Mouse (Mus musculus): Measurements from ENCODE around the gene Acsf2. TPM values are rescaled to one million over a fixed set of nuclear protein-coding genes. Genes with fewer than 3 reads are reported as not detected.

Gene Acsf2
- polyA plus RNA-seq, 1 experiment from 2014 or later = 3.3 TPM

DNA sequence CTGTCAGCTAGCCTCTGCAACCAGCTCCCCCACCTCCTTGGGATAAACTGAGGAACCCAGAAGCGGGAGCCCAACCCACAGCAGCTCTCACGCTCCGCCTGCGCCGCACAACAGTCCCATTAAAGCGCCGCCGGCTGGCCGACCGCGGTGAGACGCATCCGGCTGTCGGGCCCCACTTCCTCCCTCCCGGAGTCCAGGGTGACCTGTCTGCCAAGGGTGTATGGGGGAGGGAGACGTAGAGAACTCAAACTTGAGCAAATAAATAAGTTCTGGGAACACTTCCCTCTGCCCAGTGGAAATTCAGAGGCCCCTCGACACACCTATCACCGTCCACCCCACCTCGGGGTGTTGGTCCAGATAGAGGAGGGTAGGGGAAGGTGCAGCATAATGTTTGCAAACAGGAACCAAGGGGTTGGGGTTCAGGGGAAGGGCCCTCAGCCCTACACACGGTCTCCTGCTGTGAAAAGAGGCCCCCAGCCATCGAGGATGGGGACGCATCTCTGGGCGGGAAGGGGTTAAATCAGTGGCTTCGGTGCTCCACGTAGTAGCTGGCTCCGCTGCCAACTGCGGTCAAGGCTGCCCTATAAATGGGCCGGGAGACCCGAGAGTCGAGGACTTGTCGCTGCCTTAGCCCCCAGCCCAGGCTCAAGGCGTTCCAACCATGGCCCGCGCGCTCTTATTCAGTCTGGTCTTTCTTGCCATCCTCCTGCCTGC, 37.1 kb downstream of the Acsf2 start, which contains the start of gene Chad:
TSS of gene Chad (plus strand) at position 611 of the 714 bp plus-strand sequence.
- Histone ChIP-seq H3K4me2 (peak within 1 kb of the TSS; percentile 62), H3K27ac (no peak within 1 kb of the TSS), H3K4me1 (replicated peaks) (peaks cover 16% of the 10 kb centered on the region), H3K9me3 (replicated peaks) (no peaks in the 10 kb centered on the region), H3K36me3 (no peaks in the 10 kb centered on the region; the same call in 1 of the 2 replicates), H3K9ac (peak within 1 kb of the TSS; percentile 26), H3K4me3 (peak within 1 kb of the TSS; percentile 39), H3K27me3 (peaks cover 20% of the 10 kb centered on the region; the same call in 1 of the 2 replicates)
- 0 out of 2 replicates have a peak, but pooled peaks have one; percentile 23 for ATAC-seq (replicated peaks; ENCODE audit: insufficient number of reproducible peaks, insufficient read depth, low FRiP score, low read depth)
- WGBS = 4% methylated on average over 35 of the region's 35 CpGs

DNA sequence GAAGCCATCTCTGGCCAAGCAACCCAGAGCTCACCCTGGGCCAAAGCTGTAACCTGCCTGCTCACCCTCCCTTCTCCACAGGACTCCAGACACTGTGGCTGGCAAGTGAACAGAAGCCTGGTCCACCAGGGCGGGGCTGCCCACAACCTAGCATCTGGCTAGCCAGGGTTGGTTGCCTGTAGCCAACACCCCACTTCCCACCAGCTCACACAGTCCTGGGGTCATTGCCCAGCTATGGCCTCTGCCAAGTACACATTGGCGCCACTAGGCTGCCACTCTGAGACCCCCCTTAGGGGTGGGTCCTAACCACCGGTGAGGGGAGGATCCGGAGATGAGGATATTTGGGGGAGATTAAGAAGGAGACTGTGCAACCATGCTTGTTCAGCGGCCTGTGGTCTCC, 37.9 kb downstream of the Acsf2 start:
- Histone ChIP-seq H3K9ac (0 out of 2 replicates have a peak overlapping the region, but pooled peaks have one; percentile 11), H3K36me3 (no peaks in the 10 kb centered on the region; the same call in 1 of the 2 replicates), H3K27ac (no peak overlapping the region), H3K27me3 (peaks cover 20% of the 10 kb centered on the region; the same call in 1 of the 2 replicates), H3K4me2 (peak overlapping the region; percentile 62), H3K9me3 (replicated peaks) (no peaks in the 10 kb centered on the region), H3K4me3 (peak overlapping the region; percentile 39; the same call in 1 of the 2 replicates), H3K4me1 (replicated peaks) (peaks cover 16% of the 10 kb centered on the region)
- 52% methylated on average over 5 of the region's 5 CpGs for WGBS
- ATAC-seq (replicated peaks; ENCODE audit: insufficient number of reproducible peaks, insufficient read depth, low FRiP score, low read depth) = no peak

DNA sequence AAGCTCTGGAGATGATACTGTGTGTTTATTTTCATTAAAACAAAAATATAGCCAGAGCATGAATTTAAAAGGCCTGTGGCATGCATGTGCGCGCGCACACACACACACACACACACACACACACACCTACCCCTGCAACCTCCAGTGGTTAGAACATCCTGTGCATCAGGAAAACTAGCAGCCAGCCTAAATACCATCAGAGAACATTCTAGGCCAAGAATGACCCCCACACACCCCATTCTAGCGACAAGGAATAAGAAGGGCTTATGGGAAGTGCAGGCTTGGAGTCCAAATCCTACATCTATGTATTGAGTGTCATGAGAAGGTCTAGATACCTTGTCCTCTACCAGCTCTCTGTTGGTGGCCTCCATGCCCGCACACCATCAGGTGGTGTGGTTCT, 38.3 kb downstream of the Acsf2 start:
- Histone ChIP-seq H3K4me2 (no peak overlapping the region), H3K9ac (no peak overlapping the region), H3K9me3 (replicated peaks) (no peaks in the 10 kb centered on the region), H3K4me3 (no peak overlapping the region), H3K4me1 (replicated peaks) (peaks cover 16% of the 10 kb centered on the region), H3K36me3 (no peaks in the 10 kb centered on the region; the same call in 1 of the 2 replicates), H3K27me3 (peaks cover 20% of the 10 kb centered on the region; the same call in 1 of the 2 replicates), H3K27ac (no peak overlapping the region)
- ATAC-seq (replicated peaks; ENCODE audit: insufficient number of reproducible peaks, insufficient read depth, low FRiP score, low read depth) = no peak
- 92% methylated on average over 5 of the region's 5 CpGs for WGBS

DNA sequence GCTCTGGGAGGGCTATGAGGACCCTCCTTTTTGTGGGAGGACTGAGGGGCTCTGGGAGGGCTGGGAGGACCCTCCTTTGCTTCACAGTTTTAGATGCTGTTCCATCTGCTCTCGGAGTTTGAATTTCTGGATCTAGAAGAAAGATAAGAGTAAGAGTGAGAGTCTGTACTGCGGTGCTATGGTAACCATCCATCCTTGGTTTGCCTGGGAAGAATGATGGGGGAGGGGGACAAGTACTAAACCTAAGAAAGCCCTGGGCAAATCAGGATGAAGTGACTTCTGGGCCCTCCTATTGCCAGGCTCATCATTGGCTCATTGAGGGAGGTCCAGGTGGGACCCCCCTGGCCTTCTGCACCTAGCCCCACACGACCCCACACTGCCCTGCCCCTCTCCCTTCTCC, 43.4 kb downstream of the Acsf2 start:
- H3K4me3 ChIP-seq = no peak overlapping the region
- H3K27me3 ChIP-seq = no peaks in the 10 kb centered on the region
- no peak overlapping the region for H3K9ac ChIP-seq
- no peak for ATAC-seq (replicated peaks; ENCODE audit: insufficient number of reproducible peaks, insufficient read depth, low FRiP score, low read depth)
- 71% methylated on average over 3 of the region's 3 CpGs for WGBS
- H3K4me1 ChIP-seq (replicated peaks) = no peaks in the 10 kb centered on the region
- no peaks in the 10 kb centered on the region; the same call in 1 of the 2 replicates for H3K36me3 ChIP-seq
- no peak overlapping the region for H3K27ac ChIP-seq
- no peak overlapping the region for H3K4me2 ChIP-seq
- no peaks in the 10 kb centered on the region for H3K9me3 ChIP-seq (replicated peaks)

DNA sequence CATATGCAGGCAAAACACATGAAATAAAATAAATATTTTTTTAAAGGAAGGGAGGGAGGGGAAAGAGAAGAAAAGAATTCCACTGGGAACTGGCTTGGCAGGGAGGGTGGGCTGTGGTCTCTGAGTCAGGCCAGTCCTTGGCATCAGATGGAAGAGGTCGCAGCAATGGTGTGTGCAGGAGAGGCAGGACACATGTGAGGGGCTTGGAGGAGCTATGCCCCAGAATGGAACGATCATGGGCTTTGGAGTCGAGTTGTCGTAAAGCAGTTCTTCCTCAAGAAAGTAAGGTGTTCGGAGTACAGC, 51.3 kb downstream of the Acsf2 start:
- peaks cover 11% of the 10 kb centered on the region for H3K4me1 ChIP-seq (replicated peaks)
- 78% methylated on average over 5 of the region's 5 CpGs for WGBS
- no peaks in the 10 kb centered on the region for H3K27me3 ChIP-seq
- ATAC-seq (replicated peaks; ENCODE audit: insufficient number of reproducible peaks, insufficient read depth, low FRiP score, low read depth) = no peak
- H3K36me3 ChIP-seq = no peaks in the 10 kb centered on the region
- no peak overlapping the region for H3K9ac ChIP-seq
- no peak overlapping the region for H3K4me3 ChIP-seq
- H3K4me2 ChIP-seq = no peak overlapping the region
- H3K27ac ChIP-seq = no peak overlapping the region
- no peaks in the 10 kb centered on the region for H3K9me3 ChIP-seq (replicated peaks)

DNA sequence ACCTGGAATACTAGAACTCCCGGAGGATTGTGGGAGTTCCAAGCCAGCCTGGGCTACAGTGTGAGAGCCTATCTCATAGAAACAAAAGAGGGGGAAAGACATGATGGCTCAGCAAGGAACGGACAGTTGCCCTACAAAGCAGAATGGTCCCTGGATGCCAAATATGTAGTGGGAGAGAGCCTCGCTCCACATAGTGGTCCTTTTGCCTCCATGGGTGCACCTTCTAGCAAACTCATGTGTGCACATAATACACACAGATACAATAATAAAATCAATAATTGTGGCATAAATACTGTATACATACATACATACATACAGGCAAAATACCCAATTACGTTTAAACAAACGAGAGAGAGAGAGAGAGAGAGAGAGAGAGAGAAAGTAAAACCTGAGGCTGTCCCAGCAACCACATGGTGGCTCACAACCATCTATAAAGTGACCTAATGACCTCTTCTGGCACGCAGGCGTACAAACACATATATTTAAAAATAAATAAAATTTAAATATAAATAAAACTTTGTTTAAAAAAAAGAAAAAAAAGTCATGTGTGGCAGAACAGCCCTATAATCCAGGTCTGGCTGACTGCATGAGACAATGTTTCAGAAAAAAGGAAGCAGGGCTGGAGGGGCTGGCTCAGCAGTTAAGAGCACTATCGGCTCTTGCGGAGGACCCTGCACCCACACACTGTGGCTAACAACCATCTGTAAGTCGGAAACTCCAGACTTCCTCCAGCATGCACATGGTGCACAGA, 51.8 kb downstream of the Acsf2 start:
- ATAC-seq (replicated peaks; ENCODE audit: insufficient number of reproducible peaks, insufficient read depth, low FRiP score, low read depth) = no peak
- H3K4me3 ChIP-seq = no peak overlapping the region
- WGBS = 66% methylated on average over 10 of the region's 10 CpGs

DNA sequence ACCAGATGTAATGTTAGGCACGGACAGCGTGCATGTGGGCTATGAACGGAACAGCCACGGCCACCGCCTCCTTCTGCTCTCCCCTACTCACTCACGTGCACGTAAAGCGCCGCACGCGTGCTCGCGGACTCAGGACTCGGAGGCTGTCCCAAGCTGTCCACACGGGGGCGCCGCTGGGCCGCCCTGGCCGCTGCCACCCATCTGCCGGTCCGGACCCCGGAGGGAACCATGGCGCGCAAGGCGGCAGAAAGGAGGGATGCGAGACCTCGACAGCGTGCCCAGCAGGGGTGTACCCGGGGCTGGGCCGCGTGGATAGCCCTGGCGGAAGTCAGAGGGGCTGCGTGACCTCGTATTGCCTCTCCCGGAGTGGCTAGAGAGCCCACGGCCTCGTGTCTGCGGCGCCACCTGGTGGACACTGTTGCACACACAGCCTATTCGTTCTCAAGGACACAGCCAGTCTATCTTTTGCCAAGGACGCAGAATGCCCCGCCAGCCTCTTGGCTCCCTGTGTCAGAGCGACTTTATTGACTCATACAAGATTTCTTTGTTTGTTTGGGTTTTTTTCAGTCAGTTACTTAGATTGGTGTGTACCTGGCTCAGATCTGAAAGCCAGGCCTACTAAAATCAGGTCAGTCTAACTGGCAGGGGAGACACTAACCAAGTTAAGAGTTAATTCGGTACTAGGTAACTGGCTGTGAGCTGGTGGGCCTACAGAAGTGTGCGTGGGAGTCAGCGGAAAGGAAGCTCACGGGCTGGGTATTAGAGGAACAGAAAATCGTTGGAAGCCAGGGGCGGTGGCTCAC, 52.6 kb downstream of the Acsf2 start, which contains the start of gene Rsad1:
TSS of gene Rsad1 (minus strand) at position 368 of the 803 bp plus-strand sequence.
- H3K4me3 ChIP-seq = peak within 1 kb of the TSS; percentile 57
- H3K4me2 ChIP-seq = peak within 1 kb of the TSS; percentile 83
- ATAC-seq (replicated peaks; ENCODE audit: insufficient number of reproducible peaks, insufficient read depth, low FRiP score, low read depth) = peak; percentile 88
- H3K36me3 ChIP-seq = no peaks in the 10 kb centered on the region
- H3K27ac ChIP-seq = peak within 1 kb of the TSS; percentile 88
- 4% methylated on average over 49 of the region's 49 CpGs for whole genome bisulfite sequencing
- no peaks in the 10 kb centered on the region for H3K9me3 ChIP-seq (replicated peaks)
- H3K27me3 ChIP-seq = no peaks in the 10 kb centered on the region
- peak within 1 kb of the TSS; percentile 66 for H3K9ac ChIP-seq
- peaks cover 16% of the 10 kb centered on the region for H3K4me1 ChIP-seq (replicated peaks)

More for the DNA sequence above, 51.8 kb downstream of the Acsf2 start:
- Histone ChIP-seq H3K9me3 (replicated peaks) (no peaks in the 10 kb centered on the region), H3K36me3 (no peaks in the 10 kb centered on the region), H3K4me2 (peak overlapping the region; percentile 83; the same call in 1 of the 2 replicates), H3K27me3 (no peaks in the 10 kb centered on the region), H3K27ac (peak overlapping the region; percentile 88), H3K4me1 (replicated peaks) (peaks cover 11% of the 10 kb centered on the region), H3K9ac (no peak overlapping the region)

DNA sequence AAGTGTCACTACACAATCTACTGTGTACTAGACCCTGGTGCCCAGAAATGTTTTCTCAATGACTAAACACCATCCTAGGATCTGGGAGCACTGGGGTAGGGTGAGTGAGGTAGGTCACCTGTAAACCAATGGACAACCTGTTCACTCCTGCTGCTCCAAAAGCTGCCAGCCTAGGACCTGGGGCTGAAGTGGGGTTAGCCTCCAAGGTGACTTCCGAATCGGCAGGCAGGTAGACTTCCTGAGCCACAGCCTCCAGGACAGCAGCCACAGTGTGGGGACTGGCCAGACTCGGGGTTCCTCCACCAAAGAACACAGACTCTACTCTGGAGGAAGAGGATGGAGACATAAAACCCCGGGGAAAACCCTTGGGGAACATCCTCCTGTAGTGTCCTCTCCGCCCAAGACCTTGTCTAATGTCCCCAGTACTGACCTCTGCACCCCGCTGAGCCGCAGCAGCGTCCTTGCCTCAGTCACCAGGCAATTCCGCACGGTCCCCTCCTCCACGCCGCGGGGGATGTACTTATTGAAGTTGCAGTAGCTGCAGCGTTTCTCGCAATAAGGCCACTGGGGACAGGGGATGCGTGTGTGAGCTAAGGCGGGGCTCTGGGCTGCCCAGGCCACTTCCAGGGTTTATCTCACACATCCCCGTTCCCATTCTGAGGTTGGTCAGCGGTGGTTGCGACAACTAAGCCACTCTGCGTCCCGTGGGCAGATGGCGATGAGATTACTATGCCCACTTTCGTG, 53.5 kb downstream of the Acsf2 start:
- peak overlapping the region; percentile 66 for H3K9ac ChIP-seq
- no peaks in the 10 kb centered on the region for H3K9me3 ChIP-seq (replicated peaks)
- peak; percentile 7; the same call in 1 of the 2 replicates for ATAC-seq (replicated peaks; ENCODE audit: insufficient number of reproducible peaks, insufficient read depth, low FRiP score, low read depth)
- peak overlapping the region; percentile 83 for H3K4me2 ChIP-seq
- WGBS = 10% methylated on average over 24 of the region's 24 CpGs
- peak overlapping the region; percentile 57 for H3K4me3 ChIP-seq
- H3K36me3 ChIP-seq = no peaks in the 10 kb centered on the region
- H3K4me1 ChIP-seq (replicated peaks) = peaks cover 20% of the 10 kb centered on the region
- H3K27ac ChIP-seq = peak overlapping the region; percentile 88
- no peaks in the 10 kb centered on the region for H3K27me3 ChIP-seq

DNA sequence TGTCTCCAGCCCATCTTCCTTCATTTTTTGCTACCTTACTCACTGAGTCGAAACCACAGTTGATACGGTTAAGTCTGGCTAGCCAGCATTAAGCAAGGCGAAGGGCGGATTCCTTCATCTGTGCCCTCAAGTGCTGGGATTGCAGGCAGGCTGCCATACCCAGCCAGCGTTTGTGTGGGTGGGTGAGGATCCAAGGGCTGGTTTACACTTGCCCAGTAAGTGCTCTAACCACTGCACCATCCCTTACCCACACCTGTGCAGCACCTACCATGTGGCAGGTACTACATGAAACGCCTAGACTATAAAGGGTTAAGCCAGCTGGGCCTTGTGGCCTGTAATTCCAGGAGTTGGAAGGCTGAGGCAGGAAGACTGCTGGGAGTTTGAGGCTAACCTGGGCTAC, 54.4 kb downstream of the Acsf2 start:
- no peak overlapping the region for H3K27ac ChIP-seq
- no peak for ATAC-seq (replicated peaks; ENCODE audit: insufficient number of reproducible peaks, insufficient read depth, low FRiP score, low read depth)
- H3K9me3 ChIP-seq (replicated peaks) = no peaks in the 10 kb centered on the region
- H3K27me3 ChIP-seq = no peaks in the 10 kb centered on the region
- 89% methylated on average over 6 of the region's 6 CpGs for whole genome bisulfite sequencing
- no peak overlapping the region for H3K9ac ChIP-seq
- no peaks in the 10 kb centered on the region for H3K36me3 ChIP-seq
- H3K4me3 ChIP-seq = no peak overlapping the region
- peaks cover 20% of the 10 kb centered on the region for H3K4me1 ChIP-seq (replicated peaks)
- H3K4me2 ChIP-seq = no peak overlapping the region

DNA sequence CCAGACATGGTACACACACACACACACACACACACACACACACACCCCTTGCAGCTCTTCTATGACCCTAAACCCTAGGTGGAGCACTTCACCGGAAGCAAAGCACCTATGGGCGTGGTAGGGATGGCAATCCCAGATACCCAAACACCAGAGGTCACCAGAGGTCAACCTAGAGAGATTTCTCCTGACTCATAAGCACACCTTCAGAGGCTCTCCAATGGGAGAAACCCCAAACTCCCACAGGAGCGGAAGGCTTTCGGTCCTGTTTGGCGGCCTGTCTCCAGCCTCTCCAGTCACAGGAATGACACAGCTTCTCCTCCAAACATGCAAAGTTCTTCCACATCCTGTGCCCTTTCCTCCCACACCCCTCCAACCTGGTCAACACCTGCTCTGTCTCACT, 55.3 kb downstream of the Acsf2 start:
- no peak overlapping the region for H3K4me3 ChIP-seq
- H3K27ac ChIP-seq = no peak overlapping the region
- 98% methylated on average over 5 of the region's 5 CpGs for WGBS
- no peak for ATAC-seq (replicated peaks; ENCODE audit: insufficient number of reproducible peaks, insufficient read depth, low FRiP score, low read depth)
- no peaks in the 10 kb centered on the region for H3K27me3 ChIP-seq
- H3K9me3 ChIP-seq (replicated peaks) = no peaks in the 10 kb centered on the region
- H3K9ac ChIP-seq = no peak overlapping the region
- no peak overlapping the region for H3K4me2 ChIP-seq
- no peaks in the 10 kb centered on the region for H3K36me3 ChIP-seq
- peaks cover 20% of the 10 kb centered on the region for H3K4me1 ChIP-seq (replicated peaks)
